Mouse (Mus musculus) hindbrain, embryonic 16.5 days (tissue): ENCODE results near the gene Asprv1. TPM values are rescaled to one million over a fixed set of nuclear protein-coding genes. Genes with fewer than 3 reads are reported as not detected.

ENCODE experiments used
- ATAC-seq: fragments of 200-750 bp; cut with Nextera tagmentation; 2 replicates; pipeline ENCODE4 v1.8.0; 2017; ENCODE audit warnings: moderate TSS enrichment, moderate library complexity
- H3K27ac ChIP-seq: fragments of 300-500 bp; sonication (generic); 2 replicates; pipeline ENCODE4 v1.5.1; 2014; ENCODE audit warnings: low read depth, mild to moderate bottlenecking, control low read depth, low read length, moderate library complexity
- H3K27me3 ChIP-seq: fragments of 300-500 bp; sonication (generic); replicated peaks from 2 replicates; pipeline ENCODE4 v1.6.1; 2014; ENCODE audit warnings: low read length; ENCODE audit not compliant: control insufficient read depth, insufficient read depth
- H3K36me3 ChIP-seq: fragments of 300-500 bp; sonication (generic); 2 replicates; pipeline ENCODE4 v1.6.1; 2014; ENCODE audit warnings: mild to moderate bottlenecking, low read length, moderate library complexity, mixed read lengths; ENCODE audit not compliant: control insufficient read depth, insufficient read depth
- H3K4me1 ChIP-seq: fragments of 300-500 bp; sonication (generic); 2 replicates; pipeline ENCODE4 v1.6.1; 2014; ENCODE audit warnings: low read depth, low read length; ENCODE audit not compliant: control insufficient read depth, insufficient read depth
- H3K4me2 ChIP-seq: fragments of 300-500 bp; sonication (generic); 2 replicates; pipeline ENCODE4 v1.6.1; 2014; ENCODE audit warnings: mild to moderate bottlenecking, low read length, control low read depth, moderate library complexity
- H3K4me3 ChIP-seq: fragments of 300-500 bp; sonication (generic); 2 replicates; pipeline ENCODE4 v1.5.1; 2014; ENCODE audit warnings: mild to moderate bottlenecking, low read length, control low read depth, moderate library complexity
- H3K9ac ChIP-seq: fragments of 300-500 bp; sonication (generic); 2 replicates; pipeline ENCODE4 v1.6.1; 2014; ENCODE audit warnings: low read depth, mild to moderate bottlenecking, control low read depth, low read length, moderate library complexity
- H3K9me3 ChIP-seq: fragments of 300-500 bp; sonication (generic); 2 replicates; pipeline ENCODE4 v1.6.1; 2014; ENCODE audit warnings: mild to moderate bottlenecking, low read length, moderate library complexity; ENCODE audit not compliant: control insufficient read depth
- WGBS: fragments of 180-500 bp; shearing (Covaris S2); extraction: QIAGEN DNeasy Blood & Tissue Kit; methylation state at CpG from one replicate; pipeline ENCODE4 v1.1.7; 2014; 5-methylcytosine and 5-hydroxymethylcytosine counted together
- polyA plus RNA-seq: library from polyadenylated mRNA; unstranded; fragments of >200 nt; fragmentation: Nextera tagmentation; extraction: Ambion mirVana; gene quantifications from 2 replicates; pipeline ENCODE4 v1.2.1, GENCODE M21; 2015

Asprv1 gene
- 0.62 and 0.70 TPM in 2 replicates for polyA plus RNA-seq

- Histone ChIP-seq H3K9ac (no peak within 1 kb of the TSS), H3K4me3 (no peak within 1 kb of the TSS), H3K9me3 (no peaks in the 10 kb centered on the region), H3K27ac (no peak within 1 kb of the TSS), H3K4me1 (no peaks in the 10 kb centered on the region), H3K4me2 (no peak within 1 kb of the TSS), H3K27me3 (no peaks in the 10 kb centered on the region), H3K36me3 (no peaks in the 10 kb centered on the region)
- ATAC-seq = no peak
- 59% methylated on average over 10 of the region's 10 CpGs for WGBS
Measured at GRCm38 (mm10) chr6:86627946-86628345, at the start of gene Asprv1. TSS of gene Asprv1 (plus strand) at chr6:86628164.

GRCm38 (mm10) chr6:86578396-86578795 is 49.6 kb upstream of the Asprv1 start:
- Histone ChIP-seq H3K9me3 (no peaks in the 10 kb centered on the region), H3K36me3 (no peaks in the 10 kb centered on the region), H3K27me3 (no peaks in the 10 kb centered on the region), H3K4me1 (no peaks in the 10 kb centered on the region), H3K4me2 (no peak overlapping the region), H3K27ac (no peak overlapping the region), H3K9ac (no peak overlapping the region; the same call in 1 of the 2 replicates), H3K4me3 (no peak overlapping the region)
- WGBS = 56% methylated on average over 2 of the region's 2 CpGs
- no peak for ATAC-seq

DNA sequence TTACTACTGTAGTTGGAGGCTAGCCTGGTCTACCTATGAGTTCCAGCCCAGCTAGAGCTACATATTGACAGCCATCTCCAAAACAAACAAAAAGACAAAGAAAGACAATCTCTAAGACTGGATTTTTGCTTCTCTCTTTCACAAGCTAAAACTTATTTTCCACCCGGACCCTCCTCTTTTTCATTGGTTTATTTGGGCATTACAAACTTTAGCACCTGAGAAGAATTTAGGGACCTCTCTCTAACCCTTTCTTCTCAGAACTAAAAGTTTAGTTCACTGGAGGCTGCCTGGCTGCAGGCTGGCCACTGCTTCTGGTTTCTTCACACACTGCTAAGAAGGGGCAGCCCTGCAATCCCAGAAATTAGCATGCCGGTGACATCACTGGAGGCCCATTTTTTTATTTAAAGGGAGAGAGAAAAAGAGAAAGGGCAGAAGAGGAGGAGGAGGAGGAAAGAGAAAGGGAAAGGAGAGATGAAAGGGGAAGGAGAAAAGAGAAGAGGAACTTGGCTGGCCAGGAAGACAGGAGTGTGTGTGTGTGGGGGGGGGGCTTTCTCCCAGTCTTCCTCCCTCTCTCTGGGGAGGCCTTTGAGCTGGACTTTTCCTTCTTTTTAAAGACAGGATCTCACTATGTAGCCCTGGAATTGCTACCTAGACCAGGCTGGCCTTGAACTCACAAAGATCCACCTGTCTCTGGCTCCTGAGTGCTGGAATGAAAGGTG is 48.7 kb upstream of the Asprv1 start:
- Histone ChIP-seq H3K36me3 (no peaks in the 10 kb centered on the region), H3K4me1 (peaks cover 5% of the 10 kb centered on the region), H3K27ac (peak overlapping the region; percentile 64), H3K27me3 (no peaks in the 10 kb centered on the region), H3K4me2 (no peak overlapping the region), H3K4me3 (no peak overlapping the region), H3K9me3 (no peaks in the 10 kb centered on the region), H3K9ac (no peak overlapping the region)
- no peak for ATAC-seq
- 66% methylated on average over 2 of the region's 2 CpGs for WGBS

DNA sequence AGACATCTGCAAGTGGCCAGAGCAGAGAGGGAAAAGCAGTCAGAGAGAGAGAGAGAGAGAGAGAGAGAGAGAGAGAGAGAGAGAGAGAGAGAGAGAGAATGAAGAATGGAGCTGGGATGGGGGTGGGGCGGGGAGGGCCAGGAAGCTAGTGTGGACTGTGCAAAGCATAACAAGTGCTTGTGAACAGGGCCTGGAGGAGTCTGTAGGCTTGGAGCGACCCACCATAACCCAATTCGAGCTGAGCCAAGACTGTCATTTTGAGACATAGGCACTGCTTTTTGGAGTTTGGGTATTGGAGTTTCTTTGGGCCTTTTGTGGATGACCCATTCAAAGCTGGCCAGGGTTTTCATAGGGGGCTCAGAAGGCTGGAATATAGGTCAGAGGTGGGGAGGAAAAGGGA is 48.0 kb upstream of the Asprv1 start:
- ATAC-seq = peak; percentile 57; the same call in 1 of the 2 replicates

GRCm38 (mm10) chr6:86583141-86583540 is 44.8 kb upstream of the Asprv1 start:
- Histone ChIP-seq H3K9me3 (no peaks in the 10 kb centered on the region), H3K27ac (no peak overlapping the region), H3K9ac (no peak overlapping the region), H3K4me3 (no peak overlapping the region), H3K36me3 (no peaks in the 10 kb centered on the region), H3K27me3 (no peaks in the 10 kb centered on the region), H3K4me2 (no peak overlapping the region), H3K4me1 (peaks cover 19% of the 10 kb centered on the region)
- 90% methylated on average over 3 of the region's 3 CpGs for WGBS
- no peak for ATAC-seq

More for the DNA sequence above, 48.0 kb upstream of the Asprv1 start:
- H3K9me3 ChIP-seq = no peaks in the 10 kb centered on the region
- peak overlapping the region; percentile 64 for H3K27ac ChIP-seq
- peaks cover 12% of the 10 kb centered on the region for H3K4me1 ChIP-seq
- H3K4me3 ChIP-seq = no peak overlapping the region
- no peak overlapping the region for H3K9ac ChIP-seq
- WGBS = 83% methylated on average over 3 of the region's 3 CpGs
- H3K27me3 ChIP-seq = no peaks in the 10 kb centered on the region
- no peak overlapping the region for H3K4me2 ChIP-seq
- H3K36me3 ChIP-seq = no peaks in the 10 kb centered on the region

GRCm38 (mm10) chr6:86583601-86584215 is 44.3 kb upstream of the Asprv1 start:
- Histone ChIP-seq H3K27ac (peak overlapping the region; percentile 87), H3K9ac (no peak overlapping the region), H3K9me3 (no peaks in the 10 kb centered on the region), H3K36me3 (no peaks in the 10 kb centered on the region), H3K27me3 (no peaks in the 10 kb centered on the region), H3K4me1 (peaks cover 19% of the 10 kb centered on the region), H3K4me2 (no peak overlapping the region), H3K4me3 (no peak overlapping the region)
- ATAC-seq = no peak
- 91% methylated on average over 8 of the region's 8 CpGs for WGBS

- Histone ChIP-seq H3K4me2 (peak overlapping the region; percentile 54), H3K9me3 (no peaks in the 10 kb centered on the region), H3K36me3 (no peaks in the 10 kb centered on the region), H3K27me3 (no peaks in the 10 kb centered on the region), H3K9ac (peak overlapping the region; percentile 59), H3K4me3 (peak overlapping the region; percentile 29), H3K27ac (peak overlapping the region; percentile 87), H3K4me1 (peaks cover 19% of the 10 kb centered on the region)
- WGBS = 15% methylated on average over 14 of the region's 14 CpGs
- peak; percentile 83 for ATAC-seq
Measured at GRCm38 (mm10) chr6:86584296-86585015, 43.5 kb upstream of the Asprv1 start.

GRCm38 (mm10) chr6:86585070-86585600 is 42.8 kb upstream of the Asprv1 start:
- Histone ChIP-seq H3K36me3 (no peaks in the 10 kb centered on the region), H3K4me2 (peak overlapping the region; percentile 54), H3K27me3 (no peaks in the 10 kb centered on the region), H3K9me3 (no peaks in the 10 kb centered on the region), H3K9ac (peak overlapping the region; percentile 59), H3K4me3 (peak overlapping the region; percentile 29), H3K4me1 (peaks cover 19% of the 10 kb centered on the region), H3K27ac (peak overlapping the region; percentile 87)
- WGBS = 3% methylated on average over 16 of the region's 16 CpGs
- ATAC-seq = peak; percentile 94

DNA sequence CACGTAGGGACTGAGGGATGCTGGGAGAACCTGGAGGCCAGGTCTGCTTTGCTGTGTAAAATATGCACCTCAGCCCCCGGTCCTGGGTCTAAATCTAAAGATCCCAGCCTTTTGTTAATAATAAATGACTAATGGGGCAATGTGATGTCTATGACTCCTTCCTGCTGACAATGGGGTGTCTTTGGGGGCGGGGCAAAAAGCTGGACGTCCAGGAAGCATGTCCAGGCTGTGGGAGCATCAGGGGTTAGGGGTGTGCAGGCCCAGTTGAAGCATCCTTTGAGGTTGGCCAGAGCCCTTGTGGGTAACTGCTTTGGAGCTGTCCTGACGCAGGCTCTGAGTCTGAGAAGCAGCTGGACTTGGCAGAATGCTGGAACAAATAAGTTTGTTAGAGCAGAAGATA is 41.9 kb upstream of the Asprv1 start:
- no peaks in the 10 kb centered on the region for H3K36me3 ChIP-seq
- H3K4me2 ChIP-seq = no peak overlapping the region; the same call in 1 of the 2 replicates
- WGBS = 73% methylated on average over 5 of the region's 5 CpGs
- no peak for ATAC-seq
- H3K9me3 ChIP-seq = no peaks in the 10 kb centered on the region
- H3K9ac ChIP-seq = no peak overlapping the region
- H3K27ac ChIP-seq = peak overlapping the region; percentile 87
- peaks cover 19% of the 10 kb centered on the region for H3K4me1 ChIP-seq
- no peaks in the 10 kb centered on the region for H3K27me3 ChIP-seq
- H3K4me3 ChIP-seq = no peak overlapping the region
